Mouse (Mus musculus): Measurements from ENCODE around the gene Chrne. TPM values are rescaled to one million over a fixed set of nuclear protein-coding genes. Genes with fewer than 3 reads are reported as not detected.
A peak's percentile ranks its signal among the peaks of the same experiment; 100 is the strongest.

The Chrne gene
- polyA plus RNA-seq (2012; ENCODE audit: insufficient read depth, insufficient read length, missing spikeins) = not detected in 2 replicates

DNA sequence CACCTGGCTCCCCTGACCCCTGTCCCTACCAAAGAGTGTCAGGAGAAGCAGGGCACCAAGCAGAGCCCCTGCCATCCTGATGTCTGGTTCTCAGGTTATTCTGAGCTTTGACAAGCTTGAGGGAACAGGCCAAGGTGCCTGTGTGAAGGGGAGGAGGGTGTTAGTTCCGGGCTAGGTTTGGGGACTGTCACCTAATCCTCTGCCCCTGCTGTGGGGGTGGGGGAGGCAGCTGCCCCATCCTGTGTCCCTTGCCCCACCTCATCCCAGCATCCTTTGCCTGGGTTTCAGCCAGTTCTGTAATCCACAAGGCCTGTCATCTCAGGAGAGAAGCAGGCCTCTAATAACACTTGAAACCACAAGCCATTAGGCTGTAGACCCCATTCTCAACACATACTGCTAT, at the start of gene Chrne:
Gene Chrne (minus strand): TSS at position 116 of the 400 bp plus-strand sequence.
- Histone ChIP-seq H3K4me3 (ENCODE audit: insufficient read depth, low read depth, low read length) (no peak within 1 kb of the TSS), H3K27ac (replicated peaks; ENCODE audit: low read depth, low read length) (no peak within 1 kb of the TSS)

DNA sequence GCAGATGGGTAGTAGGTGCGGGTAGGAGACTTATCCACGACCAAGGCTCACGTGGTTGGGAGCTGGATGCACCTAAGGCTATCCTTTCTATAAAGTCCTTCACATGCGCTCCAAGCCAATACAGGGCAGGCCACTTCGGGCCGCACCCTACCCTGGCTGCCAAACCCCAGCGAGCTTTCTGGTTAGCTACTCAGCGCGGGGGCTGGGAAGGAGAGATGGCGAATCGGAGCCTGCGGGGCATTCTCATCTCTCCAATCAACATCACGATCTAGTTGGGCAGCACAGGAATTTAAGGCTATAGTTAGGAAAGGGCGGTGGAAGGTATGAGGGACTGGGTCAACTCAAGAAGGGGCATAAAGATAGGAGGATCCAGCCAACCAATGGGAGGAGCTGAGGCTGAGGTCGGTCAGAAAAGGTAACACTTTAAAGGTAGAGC, 49.3 kb upstream of the Chrne start:
- H3K4me3 ChIP-seq (ENCODE audit: insufficient read depth, low read depth, low read length) = peak overlapping the region; percentile 62
- peak overlapping the region; percentile 53 for H3K27ac ChIP-seq (replicated peaks; ENCODE audit: low read depth, low read length)
- H3K4me1 ChIP-seq (ENCODE audit: control insufficient read depth, insufficient read depth, insufficient read length, low read length) = no peaks in the 10 kb centered on the region

More for the DNA sequence above, at the start of gene Chrne:
- H3K4me1 ChIP-seq (ENCODE audit: control insufficient read depth, insufficient read depth, insufficient read length, low read length) = no peaks in the 10 kb centered on the region

DNA sequence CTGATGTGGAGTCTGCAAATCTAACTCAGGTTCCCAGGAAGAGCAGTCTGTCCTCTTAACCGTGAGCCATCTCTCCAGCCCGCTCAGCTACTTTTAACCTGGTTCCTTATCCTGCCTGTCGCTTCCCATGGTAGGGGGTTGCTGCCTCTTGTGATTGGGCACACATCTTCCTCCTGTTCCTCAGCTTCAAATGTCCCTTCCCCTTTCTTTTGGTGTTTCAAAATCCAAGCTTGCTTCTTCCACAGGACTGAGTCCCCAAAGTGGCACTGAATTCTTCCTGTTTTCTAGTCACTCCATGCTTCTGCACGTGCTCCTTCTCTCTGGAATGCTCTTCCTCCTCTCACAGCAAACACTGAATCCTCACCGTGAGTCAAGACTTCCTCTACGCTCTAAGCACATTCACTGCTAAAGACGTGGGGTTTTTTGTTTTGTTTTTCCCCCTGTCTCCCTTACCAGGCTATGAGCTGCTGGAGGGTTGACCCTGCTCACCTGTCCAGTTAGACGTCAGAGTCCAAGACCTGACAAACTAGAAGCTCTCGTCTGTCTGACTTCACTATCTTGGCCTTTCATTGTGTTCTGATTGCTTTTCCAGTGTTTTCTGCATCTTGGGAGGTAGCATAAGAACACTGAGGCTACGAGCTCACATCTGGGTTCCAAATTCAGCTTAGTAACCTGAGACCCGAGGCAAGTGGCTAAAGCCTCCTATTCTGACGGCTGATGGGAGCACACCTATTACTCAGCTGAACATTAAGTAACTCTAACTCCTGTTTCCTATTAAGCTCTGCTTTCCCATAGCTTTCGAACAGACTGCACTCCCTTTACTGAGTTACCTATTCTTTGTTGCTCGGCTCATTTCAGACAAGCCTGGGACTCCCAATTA, 48.5 kb upstream of the Chrne start:
- Histone ChIP-seq H3K27ac (replicated peaks; ENCODE audit: low read depth, low read length) (peak overlapping the region; percentile 29; the same call in 1 of the 2 replicates), H3K4me1 (ENCODE audit: control insufficient read depth, insufficient read depth, insufficient read length, low read length) (no peaks in the 10 kb centered on the region), H3K4me3 (ENCODE audit: insufficient read depth, low read depth, low read length) (0 out of 2 replicates have a peak overlapping the region, but pooled peaks have one; percentile 5)

DNA sequence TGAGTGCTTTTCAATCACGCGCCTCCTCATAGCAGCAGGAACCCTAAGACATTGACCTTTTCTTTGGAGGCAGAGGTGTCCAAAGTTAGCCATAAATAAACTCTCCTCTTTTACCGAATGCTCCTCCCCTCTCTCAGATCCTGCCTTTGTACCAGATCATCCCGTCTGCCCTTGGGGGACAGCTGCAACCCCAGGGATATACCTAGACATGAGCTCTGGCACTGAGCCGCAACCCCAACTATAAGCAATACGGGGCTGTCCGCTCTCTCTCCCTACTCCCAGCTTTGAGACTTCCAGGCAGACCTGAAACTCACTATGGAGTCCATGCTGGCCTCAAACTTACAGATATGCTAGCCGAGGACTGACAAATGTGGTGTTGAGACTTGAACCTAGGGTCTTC, 47.7 kb upstream of the Chrne start:
- Histone ChIP-seq H3K4me3 (ENCODE audit: insufficient read depth, low read depth, low read length) (no peak overlapping the region), H3K27ac (replicated peaks; ENCODE audit: low read depth, low read length) (no peak overlapping the region), H3K4me1 (ENCODE audit: control insufficient read depth, insufficient read depth, insufficient read length, low read length) (no peaks in the 10 kb centered on the region)

DNA sequence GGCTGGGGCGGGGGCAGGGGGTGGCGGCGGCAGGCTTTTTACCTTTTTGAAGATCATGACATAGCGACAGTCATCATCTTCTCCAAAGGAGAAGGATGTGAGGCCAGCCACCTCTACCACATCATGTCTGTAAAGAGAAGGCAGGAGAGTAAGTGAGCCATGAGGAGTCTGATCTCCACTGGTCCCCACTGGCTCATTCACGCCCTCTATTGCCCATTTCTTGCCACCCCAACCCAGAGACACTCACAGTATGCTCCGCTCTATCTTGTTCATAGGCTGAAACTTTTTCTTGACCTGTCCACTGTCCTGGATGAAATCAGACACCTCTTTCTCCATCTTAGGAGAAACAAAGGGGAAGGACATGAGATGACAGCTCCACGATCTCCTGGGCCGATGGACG, 45.7 kb upstream of the Chrne start:
- H3K27ac ChIP-seq (replicated peaks; ENCODE audit: low read depth, low read length) = no peak overlapping the region
- no peak overlapping the region for H3K4me3 ChIP-seq (ENCODE audit: insufficient read depth, low read depth, low read length)
- no peaks in the 10 kb centered on the region for H3K4me1 ChIP-seq (ENCODE audit: control insufficient read depth, insufficient read depth, insufficient read length, low read length)

- Histone ChIP-seq H3K4me3 (ENCODE audit: insufficient read depth, low read depth, low read length) (no peak overlapping the region), H3K4me1 (ENCODE audit: control insufficient read depth, insufficient read depth, insufficient read length, low read length) (no peaks in the 10 kb centered on the region), H3K27ac (replicated peaks; ENCODE audit: low read depth, low read length) (no peak overlapping the region)
Measured at GRCm38 (mm10) chr11:70663957-70664356, 44.9 kb upstream of the Chrne start.

DNA sequence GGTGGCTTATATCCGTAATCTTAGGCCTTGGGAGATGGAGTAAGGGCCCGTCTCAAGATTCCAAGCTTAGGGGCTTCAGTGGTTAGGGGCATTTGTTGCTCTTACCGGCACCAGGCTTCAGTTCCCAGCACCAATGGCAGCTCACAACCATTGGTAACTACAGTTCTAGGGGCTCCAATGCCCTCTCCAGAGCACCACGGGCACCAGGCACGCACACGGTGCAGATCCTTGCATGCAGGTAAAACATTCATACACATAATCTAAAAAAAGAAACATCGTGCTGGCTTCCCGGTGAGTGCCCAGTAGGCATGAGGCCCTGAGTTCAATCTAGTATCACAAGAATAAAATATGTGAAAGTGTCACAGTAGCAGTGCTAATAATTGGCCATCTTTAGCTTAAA, 44.1 kb upstream of the Chrne start:
- Histone ChIP-seq H3K4me1 (ENCODE audit: control insufficient read depth, insufficient read depth, insufficient read length, low read length) (no peaks in the 10 kb centered on the region), H3K27ac (replicated peaks; ENCODE audit: low read depth, low read length) (no peak overlapping the region), H3K4me3 (ENCODE audit: insufficient read depth, low read depth, low read length) (no peak overlapping the region)

GRCm38 (mm10) chr11:70660571-70660970, 41.6 kb upstream of the Chrne start:
- Histone ChIP-seq H3K27ac (replicated peaks; ENCODE audit: low read depth, low read length) (no peak overlapping the region), H3K4me3 (ENCODE audit: insufficient read depth, low read depth, low read length) (no peak overlapping the region), H3K4me1 (ENCODE audit: control insufficient read depth, insufficient read depth, insufficient read length, low read length) (no peaks in the 10 kb centered on the region)

DNA sequence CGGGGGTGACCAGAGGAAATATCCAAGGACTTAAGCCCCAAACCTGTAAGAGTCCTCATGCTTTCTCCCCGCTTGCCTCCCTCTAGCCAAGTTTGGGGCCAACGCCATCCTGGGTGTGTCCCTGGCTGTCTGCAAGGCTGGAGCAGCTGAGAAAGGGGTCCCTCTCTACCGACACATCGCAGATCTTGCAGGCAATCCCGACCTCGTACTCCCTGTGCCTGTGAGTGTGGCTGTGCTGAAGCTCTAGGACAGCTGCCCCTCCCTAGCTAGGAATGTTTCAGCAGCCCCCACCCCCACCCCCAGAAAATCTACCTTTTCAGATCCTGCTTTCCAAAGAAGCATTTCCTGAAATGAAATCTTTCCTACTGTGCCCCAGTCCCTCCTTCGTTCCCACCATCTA, 39.9 kb upstream of the Chrne start:
- Histone ChIP-seq H3K4me1 (ENCODE audit: control insufficient read depth, insufficient read depth, insufficient read length, low read length) (no peaks in the 10 kb centered on the region), H3K4me3 (ENCODE audit: insufficient read depth, low read depth, low read length) (no peak overlapping the region), H3K27ac (replicated peaks; ENCODE audit: low read depth, low read length) (no peak overlapping the region)

- H3K4me1 ChIP-seq (ENCODE audit: control insufficient read depth, insufficient read depth, insufficient read length, low read length) = no peaks in the 10 kb centered on the region
- no peak overlapping the region for H3K27ac ChIP-seq (replicated peaks; ENCODE audit: low read depth, low read length)
- H3K4me3 ChIP-seq (ENCODE audit: insufficient read depth, low read depth, low read length) = no peak overlapping the region
Measured at GRCm38 (mm10) chr11:70658521-70658920, 39.5 kb upstream of the Chrne start.

DNA sequence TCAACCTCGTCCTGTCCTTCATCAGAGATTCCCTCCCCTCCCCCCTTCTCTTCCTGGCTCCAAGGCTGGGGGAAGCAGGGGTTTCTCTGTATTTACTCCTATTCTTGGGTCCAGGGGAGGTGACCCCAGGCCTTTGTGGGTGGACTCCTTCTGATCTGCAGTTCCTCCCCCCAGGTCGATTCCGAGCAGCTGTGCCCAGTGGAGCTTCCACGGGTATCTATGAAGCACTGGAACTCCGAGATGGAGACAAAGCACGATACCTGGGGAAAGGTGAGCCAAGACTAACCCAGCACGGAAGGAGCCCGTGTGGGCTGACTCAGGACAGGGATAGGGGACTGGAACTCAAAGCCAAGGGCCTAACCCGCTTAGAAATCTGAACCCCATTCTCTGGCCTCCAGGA, 39.0 kb upstream of the Chrne start:
- H3K4me3 ChIP-seq (ENCODE audit: insufficient read depth, low read depth, low read length) = no peak overlapping the region
- no peak overlapping the region for H3K27ac ChIP-seq (replicated peaks; ENCODE audit: low read depth, low read length)

GRCm38 (mm10) chr11:70657573-70657972, 38.6 kb upstream of the Chrne start:
- no peaks in the 10 kb centered on the region for H3K4me1 ChIP-seq (ENCODE audit: control insufficient read depth, insufficient read depth, insufficient read length, low read length)
- H3K4me3 ChIP-seq (ENCODE audit: insufficient read depth, low read depth, low read length) = no peak overlapping the region
- no peak overlapping the region for H3K27ac ChIP-seq (replicated peaks; ENCODE audit: low read depth, low read length)

More for the DNA sequence above, 39.0 kb upstream of the Chrne start:
- H3K4me1 ChIP-seq (ENCODE audit: control insufficient read depth, insufficient read depth, insufficient read length, low read length) = no peaks in the 10 kb centered on the region

DNA sequence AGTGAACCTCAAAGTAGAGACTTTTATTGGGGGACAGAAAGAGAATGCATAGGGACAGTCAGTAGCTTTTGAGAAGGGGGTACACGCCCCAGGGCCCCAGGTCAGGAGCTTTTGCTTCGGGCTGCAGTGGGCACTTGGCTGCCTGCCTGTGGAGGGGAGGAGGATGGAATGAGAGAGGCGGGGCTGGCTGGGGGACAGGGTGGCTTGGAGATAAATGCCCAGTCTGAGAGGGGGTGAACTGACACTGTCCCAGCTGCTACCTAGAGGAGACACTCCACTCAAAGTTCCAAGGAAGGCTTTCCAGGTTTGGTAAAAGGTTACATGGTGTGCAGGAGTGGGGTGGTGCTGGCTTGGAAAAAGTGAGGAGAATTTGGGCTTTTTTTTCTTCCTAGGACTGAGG, 37.9 kb upstream of the Chrne start, which contains the start of gene Eno3:
Gene Eno3 (plus strand): TSS at position 239 of the 400 bp plus-strand sequence.
- Histone ChIP-seq H3K27ac (replicated peaks; ENCODE audit: low read depth, low read length) (peak within 1 kb of the TSS; percentile 79), H3K4me3 (ENCODE audit: insufficient read depth, low read depth, low read length) (peak within 1 kb of the TSS; percentile 76), H3K4me1 (ENCODE audit: control insufficient read depth, insufficient read depth, insufficient read length, low read length) (no peaks in the 10 kb centered on the region)

GRCm38 (mm10) chr11:70656456-70656927, 37.5 kb upstream of the Chrne start:
- no peaks in the 10 kb centered on the region for H3K4me1 ChIP-seq (ENCODE audit: control insufficient read depth, insufficient read depth, insufficient read length, low read length)
- peak overlapping the region; percentile 76 for H3K4me3 ChIP-seq (ENCODE audit: insufficient read depth, low read depth, low read length)
- peak overlapping the region; percentile 79 for H3K27ac ChIP-seq (replicated peaks; ENCODE audit: low read depth, low read length)

DNA sequence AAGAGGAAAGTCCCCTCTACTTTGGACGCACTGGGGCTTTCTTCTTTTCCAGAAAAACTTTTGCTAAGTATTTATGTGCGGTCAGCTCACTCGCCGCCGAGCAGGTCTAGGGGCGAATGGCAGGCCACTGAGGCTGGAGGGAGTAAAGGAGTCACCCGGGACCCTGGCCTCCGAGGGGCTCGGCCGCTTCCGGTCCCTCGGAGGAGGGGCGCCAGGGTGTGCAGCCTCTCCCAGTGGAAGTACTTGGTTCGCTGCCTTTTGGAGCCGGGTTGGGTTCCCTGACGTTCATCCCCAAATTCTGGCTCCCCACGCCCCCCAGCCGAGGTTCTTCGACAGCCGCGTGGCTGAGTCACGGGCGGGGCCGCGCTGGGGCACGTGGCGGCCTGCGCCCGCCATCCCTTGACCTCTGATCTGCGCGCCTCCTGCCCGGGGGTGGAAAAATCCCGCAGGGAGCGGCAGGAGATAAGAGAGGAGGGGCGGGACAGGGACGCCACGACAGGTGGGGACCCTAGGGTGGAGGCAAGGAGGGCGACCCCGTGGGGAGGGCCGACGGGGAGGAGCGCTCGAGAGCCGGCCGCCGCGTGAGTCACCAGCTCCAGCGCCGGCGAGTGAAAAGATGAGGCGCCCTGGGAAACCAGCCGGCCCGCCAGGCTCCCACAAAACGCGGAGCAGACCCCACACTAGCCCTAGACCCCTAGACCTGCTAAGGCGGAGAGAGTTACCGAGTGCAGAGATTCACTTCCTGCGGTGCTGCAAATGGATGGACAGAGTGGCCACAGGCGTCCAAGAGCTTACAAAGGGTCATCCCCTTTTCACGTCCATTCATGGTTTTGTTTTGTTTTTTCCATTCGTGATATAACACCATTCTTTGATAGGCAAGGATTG, 36.8 kb upstream of the Chrne start:
- Histone ChIP-seq H3K27ac (replicated peaks; ENCODE audit: low read depth, low read length) (peak overlapping the region; percentile 79), H3K4me3 (ENCODE audit: insufficient read depth, low read depth, low read length) (peak overlapping the region; percentile 76), H3K4me1 (ENCODE audit: control insufficient read depth, insufficient read depth, insufficient read length, low read length) (no peaks in the 10 kb centered on the region)
